Mouse (Mus musculus) ES-E14 (cell line): Measurements from ENCODE around the gene Poc1a.

ENCODE experiments used
- MAFK ChIP-seq: IDR thresholded peaks from 2 replicates; pipeline ENCODE4 v1.6.1; 2014; ENCODE audit warnings: mild to moderate bottlenecking, low read depth, low read length, inconsistent platforms; ENCODE audit not compliant: insufficient read depth
- ZNF384 ChIP-seq: IDR thresholded peaks from 2 replicates; pipeline ENCODE4 v1.6.1; 2012; ENCODE audit warnings: low read depth, low read length, inconsistent platforms

DNA sequence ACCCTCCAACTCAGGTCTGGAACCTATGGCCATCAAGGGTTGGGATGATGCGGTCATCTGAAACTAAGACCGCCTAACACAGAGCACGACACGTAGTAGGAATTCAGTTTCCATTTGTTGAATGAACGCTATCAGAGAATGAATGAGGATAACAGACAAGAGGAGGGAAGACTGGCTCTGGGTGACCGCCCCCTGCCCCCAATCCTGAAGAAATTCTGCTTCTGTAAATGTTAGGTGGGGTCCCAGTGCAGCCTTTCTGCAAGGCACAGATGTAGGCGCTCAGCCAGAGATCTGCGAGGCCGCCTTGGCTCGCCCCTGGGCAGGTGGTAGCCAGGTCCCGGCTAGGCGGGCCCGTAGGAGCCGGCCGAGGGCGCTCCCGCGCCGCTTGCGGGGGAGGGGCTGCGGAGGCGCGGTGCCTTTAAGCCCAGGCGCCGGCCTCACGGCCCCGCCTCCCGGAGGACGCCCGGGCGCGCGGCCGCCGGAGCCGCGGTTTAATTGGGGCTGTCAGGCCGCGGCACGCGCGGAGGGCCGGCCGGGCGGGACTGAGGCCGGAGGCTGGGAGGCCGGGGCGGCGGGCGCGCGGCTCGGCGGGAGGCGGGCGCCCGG, 87.4 kb downstream of the Poc1a start, which contains the start of gene Dusp7:
- TF ChIP-seq ZNF384 = no peak
- no peak for TF ChIP-seq MAFK
